Mouse (Mus musculus) WW6 (cell line): ENCODE results near the gene Prep.
A peak's percentile ranks its signal among the peaks of the same experiment; 100 is the strongest.

Experiments
- DNase-seq: peaks from one replicate; pipeline ENCODE4 v3.0.0-alpha.2; 2013; ENCODE audit warnings: low read depth, low spot score

The Prep gene

DNA sequence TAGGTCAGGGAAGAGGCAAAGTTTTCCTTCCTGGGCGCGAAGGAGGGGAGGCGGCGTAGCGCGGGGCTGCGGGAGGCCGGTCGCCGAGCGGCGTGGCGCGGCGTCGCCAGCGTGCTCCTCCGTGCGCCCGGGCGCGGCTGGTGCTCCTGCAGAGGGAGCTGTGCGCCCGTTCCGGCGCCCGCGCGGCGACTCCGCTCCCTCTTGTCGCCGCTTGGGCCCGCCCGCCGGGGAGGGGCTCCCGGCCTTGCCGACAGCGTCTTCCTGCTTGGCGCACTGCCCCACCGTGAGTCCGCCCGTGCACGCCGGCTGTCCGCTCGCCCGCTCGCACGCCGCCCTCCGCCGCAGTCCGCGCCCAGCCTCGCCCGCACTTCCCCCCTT, at the start of gene Prep:
Gene Prep, plus strand, starts transcription at position 273 of the 378 bp plus-strand sequence.
- DNase-seq, result peak; percentile 61

DNA sequence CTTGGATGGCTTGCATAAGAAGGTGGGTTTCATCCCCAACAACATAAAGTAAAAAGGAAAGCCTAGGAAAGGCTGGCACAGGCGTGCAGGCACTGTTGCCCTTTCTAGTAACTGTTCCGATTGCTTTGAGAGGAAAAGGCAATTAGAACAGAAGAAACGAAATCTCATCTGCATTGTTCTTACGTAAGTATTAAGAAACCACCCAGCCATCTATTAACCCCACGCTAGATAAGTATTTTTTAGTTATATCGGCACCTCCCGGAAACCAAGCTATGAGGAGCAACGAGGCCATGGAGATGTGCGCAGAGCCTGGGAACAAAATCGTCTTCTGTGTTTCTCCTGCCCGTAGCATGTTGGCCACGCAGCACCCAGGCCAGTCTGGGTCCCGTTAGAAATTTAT, 49.7 kb upstream of the Prep start:
- no peak for DNase-seq

DNA sequence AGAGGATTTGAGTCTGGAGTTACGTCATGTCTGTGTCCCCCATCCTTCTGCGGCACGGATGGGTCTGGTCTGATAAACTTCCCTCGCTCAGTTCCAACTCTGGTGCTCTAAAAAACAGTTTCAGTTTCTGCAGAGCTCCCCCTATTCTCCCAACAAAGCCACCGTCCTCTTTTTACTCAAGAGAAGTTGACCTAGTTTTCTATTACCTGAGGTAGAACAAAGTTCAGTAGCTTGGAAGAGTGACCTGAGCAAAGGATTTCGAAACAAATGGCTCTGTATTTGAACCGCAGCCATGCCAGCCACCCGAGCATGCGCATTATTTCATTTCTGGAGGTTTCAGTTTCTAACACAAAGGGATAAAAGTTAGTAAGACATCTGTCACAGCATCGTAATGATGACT, 49.2 kb upstream of the Prep start:
- DNase-seq, result no peak

DNA sequence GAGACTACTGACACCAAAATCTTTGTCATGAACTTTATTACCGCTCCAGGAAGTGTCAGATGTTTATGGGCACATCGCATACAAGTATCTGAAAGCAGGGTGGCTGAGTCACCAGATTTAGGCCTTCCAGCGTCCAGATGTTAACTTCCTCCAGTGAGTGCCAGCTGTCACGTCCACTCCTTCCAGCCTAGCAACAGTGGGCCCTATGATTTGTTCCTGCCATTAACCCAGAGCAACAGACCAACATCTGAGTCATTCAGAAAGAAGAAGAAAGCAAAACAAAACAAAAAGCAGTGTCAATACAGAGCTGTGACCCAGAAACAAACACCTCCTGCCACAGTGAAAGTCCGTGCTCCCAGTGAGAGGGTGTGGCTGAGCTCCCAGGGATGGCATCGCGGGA, 47.6 kb upstream of the Prep start:
- DNase-seq, result no peak

DNA sequence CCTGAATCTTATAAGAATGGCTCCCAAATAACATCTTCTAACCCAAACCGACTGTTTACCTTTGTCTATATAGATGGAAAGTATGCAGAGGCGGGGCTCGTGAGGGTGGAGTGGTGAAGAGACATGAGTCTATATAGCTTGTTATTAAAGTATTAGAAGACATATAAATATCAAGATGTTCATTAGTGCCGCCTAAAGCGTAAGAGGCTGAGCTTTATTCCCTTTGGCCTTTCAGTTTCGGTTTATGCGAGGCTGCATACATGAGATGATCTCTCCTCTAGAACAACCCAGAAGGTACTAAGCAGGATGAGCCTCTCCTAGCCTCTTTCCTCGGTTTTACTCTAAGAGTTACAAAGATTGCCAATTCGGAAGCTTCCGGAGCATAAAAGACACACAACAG, 47.2 kb upstream of the Prep start:
- no peak for DNase-seq

DNA sequence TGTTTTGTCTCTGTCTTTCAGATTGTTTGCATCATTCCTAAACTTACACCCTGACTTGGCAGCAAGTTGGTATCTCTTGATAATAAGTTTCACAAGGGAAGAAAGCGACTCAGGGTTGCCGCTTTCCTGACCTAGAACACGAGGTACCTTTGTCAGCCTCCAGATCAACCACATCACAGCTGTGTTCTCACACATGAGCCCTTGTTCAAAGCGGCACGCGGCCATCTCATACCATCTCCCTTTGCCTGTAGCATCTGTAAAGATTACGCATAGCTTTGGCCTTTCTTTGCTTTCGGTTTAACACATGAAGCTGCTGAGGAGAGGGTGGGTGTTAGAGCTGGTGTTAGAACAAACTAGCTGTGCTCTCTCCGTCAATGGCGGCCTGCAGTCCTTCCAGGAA, 46.7 kb upstream of the Prep start:
- DNase-seq, result no peak

DNA sequence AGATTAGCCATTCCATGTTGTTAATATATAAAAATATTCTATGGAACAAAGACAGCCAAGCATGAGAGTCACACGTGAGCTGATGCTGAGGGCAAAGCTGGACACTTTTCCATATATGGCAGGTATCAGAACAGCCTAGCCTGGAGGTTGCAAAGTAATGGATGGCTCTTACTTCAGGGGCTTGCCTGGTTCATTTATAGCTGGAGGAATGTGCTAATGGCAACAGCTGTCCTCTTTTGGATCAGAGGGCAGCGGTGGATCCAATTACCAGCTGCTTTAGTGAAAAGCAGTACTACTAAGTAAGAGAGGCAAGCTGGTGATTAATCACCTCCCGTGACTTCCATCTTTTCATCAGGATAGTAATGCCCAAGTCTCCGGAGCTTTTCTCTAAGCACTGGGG, 41.8 kb upstream of the Prep start:
- no peak for DNase-seq

DNA sequence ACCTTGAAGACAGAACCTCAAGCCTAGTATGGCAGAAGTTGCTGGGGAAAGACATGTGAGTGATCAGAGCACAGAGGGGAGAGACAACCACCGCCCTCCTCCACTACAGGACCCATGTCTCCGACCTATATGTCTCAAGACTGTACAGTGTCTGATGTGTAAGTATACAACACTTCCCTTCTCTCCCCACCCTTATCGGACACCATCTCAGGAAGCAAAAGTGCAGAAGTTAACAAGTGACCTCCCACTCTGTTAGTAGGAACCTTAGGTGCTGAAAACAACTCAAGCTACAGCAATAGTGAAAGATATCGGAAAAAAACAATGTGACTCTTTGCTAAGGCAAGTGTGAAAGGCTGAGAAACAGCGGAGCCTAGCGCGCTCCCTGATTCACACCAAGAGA, 40.1 kb upstream of the Prep start:
- DNase-seq, result no peak

DNA sequence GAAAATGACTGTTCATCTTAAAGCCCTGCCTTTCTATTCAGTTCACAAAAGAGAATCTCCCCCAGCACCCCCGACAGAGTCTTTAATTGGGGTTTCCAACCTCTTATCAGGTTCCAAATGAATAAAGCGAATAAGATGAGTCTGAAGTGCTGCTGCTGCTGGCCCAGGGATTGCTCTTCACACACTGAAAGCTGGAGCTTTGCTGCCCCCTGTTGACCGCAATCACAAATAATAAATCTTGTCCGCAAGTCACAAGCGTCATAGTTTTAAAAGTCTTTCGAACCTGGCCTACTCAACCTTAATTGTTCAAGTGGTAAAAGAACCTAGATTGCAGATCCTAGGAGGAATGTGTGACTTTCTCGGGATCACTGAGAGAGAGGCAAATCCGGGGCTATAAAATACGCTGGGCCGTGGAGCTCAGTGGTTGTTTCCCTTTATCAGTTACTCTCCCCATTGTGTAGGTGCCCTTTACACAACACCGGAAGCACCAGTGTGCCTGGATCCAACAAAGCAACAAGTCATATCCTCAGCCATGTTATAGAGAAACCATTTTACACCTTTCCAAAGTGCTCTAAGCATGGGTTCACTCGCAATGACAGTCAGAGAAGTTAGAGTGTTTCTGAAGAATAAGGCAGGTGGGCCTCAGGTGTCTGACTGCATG, 21.6 kb upstream of the Prep start:
- no peak for DNase-seq

DNA sequence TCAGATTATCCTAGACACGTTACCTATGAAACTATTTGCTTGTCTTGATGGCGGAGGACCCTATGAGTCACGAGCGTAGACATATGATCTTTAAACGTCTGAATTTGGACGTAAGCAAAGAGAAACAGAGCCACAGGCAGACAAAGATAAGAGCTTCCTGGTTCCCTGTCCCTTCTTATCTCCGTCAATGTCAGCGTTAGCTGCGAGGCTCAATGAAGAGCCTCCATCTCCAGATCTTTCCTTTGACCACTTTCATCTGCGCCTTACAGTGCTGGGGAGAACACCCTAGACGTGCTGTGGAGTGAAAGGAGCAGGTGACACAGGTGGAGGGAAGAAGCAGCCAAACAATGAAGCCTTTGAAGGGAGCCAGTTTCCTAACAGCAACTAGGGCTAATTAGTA, 18.8 kb upstream of the Prep start:
- DNase-seq, result no peak

DNA sequence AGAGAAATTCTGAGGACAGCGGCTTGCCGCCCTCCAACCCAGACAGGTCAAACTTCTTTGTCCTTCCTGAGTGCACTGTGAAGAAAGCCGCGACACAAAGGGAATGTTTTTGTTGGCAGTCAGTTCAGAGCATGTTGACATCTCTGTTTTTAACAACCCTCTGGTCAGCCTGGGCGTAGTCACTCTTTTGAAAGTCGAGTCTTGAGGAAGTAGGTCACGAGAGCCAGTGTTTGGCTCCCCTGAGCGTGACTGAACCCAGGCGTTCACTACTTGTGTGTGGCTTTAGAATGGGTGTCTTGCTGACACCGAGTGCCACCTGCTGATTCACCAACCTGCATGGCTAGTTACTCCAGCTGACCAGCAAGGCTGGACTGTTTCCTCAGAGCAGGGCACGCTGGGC, 18.4 kb upstream of the Prep start:
- no peak for DNase-seq

DNA sequence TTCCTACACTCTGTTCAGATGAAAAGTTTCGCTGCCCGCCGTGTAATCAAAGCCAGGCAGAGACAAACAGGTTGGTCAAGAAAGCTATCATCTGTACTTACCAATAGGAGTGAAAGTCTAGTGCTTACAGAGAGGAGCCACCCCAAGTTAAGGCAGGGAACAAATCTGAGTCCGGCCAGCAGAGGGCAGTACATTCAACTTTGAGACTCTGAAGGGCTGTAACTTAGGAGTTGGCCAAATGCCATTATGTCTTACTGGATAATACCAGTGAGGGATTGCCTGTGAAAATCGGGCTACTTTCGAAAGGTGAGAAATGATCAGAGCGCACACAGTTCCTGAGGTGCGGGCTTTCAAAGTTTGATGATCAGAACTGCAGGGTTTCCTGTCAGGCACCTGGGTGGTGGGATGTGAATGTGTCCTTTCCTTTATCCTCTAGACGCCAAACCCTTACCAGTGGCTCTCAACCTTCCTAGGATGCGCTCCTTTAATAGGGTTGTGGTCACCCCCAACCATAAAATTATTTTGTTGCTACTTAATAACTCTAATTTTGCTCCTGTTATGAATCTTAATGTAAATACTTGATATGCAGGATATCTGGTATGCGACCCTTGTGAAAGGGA, 15.8 kb upstream of the Prep start:
- peak; percentile 76 for DNase-seq

DNA sequence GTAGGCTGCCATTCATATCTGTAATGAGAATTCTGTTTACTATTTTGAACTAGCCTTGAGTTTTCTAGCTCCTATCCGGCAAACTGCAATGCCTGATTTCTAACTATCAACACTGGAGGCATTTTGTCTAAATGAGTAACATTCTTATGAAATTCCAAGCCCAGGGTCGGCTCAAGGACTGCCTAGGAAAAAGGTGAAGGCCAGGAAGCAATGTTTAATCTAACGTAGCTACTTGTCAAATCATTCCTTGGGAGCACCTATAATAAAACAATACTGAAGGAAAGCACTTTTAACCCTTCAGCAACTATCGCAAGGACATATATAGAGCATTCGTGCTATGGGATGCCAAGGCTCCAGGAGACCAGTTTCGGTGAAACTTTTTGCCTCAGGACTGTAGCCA, 8.6 kb upstream of the Prep start:
- DNase-seq, result no peak

DNA sequence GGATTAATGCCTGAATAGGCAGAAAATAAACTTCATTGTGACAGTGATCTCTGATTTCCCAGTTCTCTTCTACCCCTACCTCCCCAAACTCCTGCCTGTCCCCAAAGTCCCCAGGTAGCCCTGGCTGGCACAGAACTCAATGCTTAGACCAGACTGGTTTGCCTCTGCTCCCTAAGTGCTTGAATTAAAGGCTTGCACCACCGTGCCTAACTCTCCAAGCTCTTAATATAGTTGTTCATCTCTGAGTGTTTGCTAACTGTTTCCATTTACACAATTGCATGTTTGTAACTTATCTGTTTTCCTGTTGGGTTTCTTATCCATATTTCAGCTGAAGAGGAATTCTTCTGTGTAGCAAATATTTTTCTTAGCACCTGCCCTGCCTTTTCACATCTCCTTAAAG, 6.2 kb upstream of the Prep start:
- no peak for DNase-seq

DNA sequence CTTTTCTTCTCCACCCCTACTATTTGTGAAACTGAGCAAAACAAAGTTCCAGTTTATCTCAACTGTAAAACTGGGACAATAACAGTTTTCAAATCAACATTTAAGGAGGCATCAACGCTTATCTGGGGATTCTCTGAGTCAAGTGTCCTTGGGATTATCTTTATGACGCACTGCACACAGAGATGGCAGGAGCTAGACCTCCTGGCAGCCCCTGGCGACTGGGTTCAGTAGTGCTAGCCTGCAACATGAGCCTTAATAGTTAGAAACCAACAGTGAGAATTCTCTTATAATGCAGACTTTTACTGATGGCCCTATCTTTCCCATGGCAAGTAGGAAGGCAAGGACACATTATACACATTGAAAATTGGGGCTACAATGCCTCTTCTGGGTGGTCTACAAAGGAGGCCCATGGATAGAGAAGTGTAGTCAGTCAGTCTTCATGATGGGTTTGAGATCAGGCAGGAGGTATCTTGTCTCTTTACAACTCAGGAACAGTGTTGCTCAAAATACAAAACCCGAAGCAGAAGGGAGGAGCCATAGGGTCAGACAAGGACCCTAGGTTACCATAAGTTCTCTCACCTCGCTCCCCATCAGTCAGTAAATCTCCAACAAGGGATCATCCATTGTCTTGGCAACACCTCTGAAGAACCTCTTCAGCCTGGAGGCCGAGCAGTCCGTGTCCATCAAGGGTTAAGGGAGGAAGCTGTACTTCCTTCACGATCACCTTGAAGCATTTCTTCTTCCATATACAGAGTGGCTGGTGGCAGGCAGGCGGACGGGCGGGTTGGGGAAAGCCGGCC, 672 bp upstream of the Prep start:
- DNase-seq, result no peak

DNA sequence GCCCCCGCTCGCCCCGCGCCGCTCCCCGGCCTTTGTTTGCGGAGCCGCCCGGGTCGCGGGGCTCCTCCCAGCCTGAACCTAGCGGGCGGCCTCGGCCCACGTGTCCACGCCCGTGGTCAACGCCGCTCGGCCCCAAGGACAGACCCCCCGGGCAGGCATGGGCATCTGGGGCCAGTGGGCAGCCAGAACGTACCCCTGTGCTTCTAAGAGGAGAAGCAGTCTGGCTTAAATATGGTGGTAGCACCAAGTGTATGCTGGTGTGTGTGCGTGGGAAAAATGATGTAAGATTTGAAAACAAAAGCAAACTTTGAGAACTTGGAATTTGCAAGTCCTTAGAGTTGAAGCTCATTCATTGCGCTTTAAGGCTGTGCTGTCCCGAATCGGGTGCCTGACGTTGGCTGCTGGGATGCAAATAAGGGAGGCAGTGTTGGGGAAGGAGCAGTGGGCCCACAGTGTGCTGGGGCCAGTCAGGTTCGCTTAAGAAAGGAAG, 478 bp downstream of the Prep start:
- no peak for DNase-seq

DNA sequence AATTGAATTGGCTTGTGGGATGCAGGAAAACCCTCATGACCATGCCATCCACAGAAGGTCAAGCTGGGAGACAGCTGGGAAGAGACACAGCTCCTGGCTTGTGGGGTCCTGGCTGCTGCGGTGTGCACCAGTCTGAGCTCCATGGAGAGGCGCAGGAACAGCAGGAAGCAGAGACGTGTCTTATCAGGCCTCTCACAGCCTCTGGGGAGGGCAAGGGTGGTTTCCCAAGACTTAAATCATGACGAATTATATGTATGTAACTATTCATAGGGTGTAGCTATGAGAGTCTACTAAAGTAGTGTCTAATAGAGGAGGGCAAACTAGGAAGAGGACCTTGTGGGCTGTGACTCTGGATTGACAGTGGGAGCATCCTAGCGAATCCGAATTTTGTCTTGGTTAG, 2.6 kb downstream of the Prep start:
- DNase-seq, result no peak

DNA sequence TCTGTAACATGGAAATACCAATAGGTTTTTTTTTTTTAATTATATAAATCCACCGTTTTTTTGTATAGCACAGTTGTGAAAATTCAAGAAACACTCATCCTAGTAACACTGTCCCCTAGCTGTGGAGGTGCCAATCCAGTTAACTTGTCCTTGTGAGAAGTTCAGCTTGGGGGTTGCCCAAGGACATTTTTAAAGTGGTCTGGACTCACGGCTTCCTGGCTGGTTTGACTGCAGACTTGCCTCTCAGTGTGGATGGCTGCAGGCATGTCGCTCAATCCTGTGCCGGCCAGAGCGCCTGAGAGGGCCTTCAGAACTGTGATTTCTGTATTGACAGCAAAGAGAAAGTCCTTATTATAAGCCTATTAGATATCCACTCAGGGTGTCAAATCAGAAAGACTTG, 3.4 kb downstream of the Prep start:
- no peak for DNase-seq

DNA sequence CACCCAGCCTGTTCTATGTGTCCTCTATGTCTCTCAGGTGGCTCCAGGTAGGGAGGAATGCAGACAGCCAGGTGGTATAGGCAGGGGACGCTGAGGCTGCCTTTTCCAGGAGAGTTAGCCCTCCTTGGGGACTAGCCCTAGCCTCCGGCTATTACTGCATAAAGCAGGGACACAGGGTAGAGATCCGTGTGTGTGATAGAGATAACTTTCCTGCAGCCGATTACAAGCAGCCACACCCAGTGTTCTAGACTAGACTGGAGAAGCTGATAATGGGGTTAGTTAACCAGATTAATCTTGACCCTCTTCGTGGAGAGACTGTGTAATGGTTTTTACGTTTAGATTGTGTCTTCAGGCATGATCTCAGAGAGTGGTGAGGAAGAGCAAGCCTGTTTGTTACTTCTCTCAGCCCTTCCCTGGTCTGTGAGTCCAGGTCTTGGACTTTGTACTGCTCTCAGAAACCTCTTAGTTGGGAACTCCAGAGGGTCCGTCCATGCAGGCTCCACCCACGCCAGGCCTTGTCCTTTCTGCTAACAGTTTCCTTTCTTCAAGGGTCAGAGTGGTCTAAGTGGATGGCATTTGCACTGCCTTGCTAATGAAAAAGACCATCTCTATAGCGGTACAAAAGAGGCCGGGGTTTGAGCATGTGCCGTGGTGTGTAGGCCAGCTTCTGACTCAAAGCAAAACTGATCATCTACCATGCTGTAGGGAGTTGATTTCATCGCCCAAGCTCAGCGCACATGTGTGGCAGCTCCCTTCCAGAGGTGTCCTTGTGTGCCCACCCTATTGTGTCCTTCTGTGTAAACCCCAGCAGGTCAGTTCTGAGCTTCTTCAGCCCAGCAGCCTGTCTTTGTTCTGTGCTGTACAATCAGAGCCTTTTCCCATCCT, 4.2 kb downstream of the Prep start:
- DNase-seq, result no peak

DNA sequence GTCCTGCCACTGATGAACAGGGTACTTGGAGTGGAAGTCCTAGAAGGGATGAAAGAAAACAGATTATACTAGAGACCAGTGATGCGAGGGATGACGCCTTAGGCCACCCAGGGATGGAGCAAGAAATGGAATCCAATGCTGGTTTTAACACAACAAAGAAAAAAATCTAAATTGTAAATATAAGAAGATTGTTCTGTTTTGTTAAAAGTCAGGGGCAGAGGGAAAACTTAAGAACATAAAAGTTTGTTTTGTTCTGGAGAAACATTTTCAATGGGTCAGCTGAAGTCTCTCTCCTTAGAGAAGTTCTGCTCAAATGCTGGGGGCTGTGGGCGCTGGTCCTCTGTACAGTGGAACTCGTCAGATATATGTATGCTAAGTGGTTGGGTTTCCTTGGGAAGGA, 5.3 kb downstream of the Prep start:
- no peak for DNase-seq

DNA sequence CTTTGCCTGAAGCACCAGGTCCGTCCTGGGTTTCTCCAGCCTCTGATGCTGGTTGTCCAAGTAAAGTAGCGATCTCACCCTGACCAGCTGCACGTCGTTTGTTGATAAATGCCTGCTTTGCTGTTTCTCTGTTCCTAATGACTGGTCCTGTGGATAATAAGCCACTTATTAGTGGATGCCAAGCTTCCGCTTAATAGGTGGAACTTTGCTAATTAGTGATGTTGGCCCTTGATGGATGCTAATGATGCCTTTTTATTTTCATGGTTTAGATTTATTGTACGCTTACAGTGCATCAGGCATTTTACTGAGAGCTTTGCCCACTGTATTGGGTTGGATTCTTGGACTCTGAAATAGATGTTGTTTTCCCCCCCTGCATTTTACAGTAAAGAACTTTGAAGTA, 7.5 kb downstream of the Prep start:
- DNase-seq, result no peak

DNA sequence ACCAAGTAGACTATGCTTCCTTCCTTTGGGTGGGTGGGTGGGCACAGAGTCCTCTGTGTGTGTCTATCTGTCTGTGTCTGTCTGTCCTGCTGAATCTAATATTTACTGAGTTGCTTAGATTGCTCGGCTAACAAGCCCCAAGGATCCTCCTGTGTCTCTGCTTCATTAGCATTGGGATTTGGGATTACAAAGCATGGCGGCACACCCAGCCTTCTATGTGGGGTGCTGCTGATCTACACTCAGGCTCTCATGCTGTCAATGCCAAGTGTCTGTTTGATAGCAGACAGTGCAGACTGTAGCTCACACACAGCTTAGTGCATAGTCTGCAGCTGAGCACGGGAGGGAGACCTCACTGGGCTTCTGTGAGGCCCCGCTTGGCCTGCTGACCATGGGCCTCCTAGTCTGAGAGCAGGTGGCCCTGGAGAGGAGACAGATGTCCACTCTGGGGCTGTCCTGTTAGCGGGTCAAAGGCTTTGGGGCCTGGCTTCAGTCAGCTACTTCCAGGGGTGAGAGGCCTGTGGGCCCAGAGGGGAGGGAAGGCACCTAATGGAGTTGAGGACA, 8.6 kb downstream of the Prep start:
- DNase-seq, result no peak
